Mouse (Mus musculus) monocyte, adult 2 months (primary cell): Measurements from ENCODE around the gene Kif1bp.
"Not testable (repeated sequence)": the region's sequence is repeated elsewhere in the genome, so short reads cannot be mapped to it uniquely, and the experiment has no call there.

Source experiments
- DNase-seq, 2 experiments: peaks; one replicate each; pipeline ENCODE4 v3.0.0; 2022; ENCODE audit warnings: low spot score in 2 of 2, low read depth in 1 of 2

Kif1bp gene

DNA sequence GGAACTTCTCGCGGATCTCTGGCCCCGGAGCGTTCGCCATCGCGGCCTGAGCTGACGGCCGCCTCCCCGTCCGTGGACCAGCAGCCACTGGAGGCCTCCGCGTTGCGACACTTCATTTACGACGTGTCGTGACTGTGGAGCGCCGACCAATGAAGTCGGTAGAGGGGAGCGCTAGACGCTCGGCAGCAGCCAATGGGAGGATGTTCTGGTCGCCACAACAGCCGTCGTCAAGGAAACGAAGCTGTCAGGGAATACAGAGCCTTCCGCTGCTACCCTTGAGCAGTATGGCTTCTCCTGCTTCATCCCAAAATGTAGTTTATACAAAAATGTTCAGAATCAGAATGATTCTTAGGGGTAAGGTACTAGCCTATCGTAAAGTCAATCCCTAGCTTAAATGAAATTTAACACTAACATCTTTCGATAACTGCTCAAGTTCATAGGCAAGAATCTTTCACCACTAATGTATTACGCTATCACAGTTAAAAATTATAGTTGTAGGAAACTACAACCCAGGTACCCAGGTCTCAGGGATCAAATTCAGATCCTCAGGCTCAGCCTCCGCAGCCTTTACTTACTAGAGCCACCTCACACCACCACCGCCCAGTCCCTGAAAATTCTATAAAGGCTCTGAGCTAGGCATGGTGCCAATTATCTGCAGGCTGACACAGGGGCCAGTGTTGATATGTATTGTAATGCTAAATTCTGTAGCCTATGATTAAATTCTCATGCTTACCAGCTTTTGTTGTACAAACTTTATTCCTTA lies at the start of gene Kif1bp:
Kif1bp (minus strand) TSS at position 120 of the 763 bp plus-strand sequence.
- peak; percentile 90 for DNase-seq

DNA sequence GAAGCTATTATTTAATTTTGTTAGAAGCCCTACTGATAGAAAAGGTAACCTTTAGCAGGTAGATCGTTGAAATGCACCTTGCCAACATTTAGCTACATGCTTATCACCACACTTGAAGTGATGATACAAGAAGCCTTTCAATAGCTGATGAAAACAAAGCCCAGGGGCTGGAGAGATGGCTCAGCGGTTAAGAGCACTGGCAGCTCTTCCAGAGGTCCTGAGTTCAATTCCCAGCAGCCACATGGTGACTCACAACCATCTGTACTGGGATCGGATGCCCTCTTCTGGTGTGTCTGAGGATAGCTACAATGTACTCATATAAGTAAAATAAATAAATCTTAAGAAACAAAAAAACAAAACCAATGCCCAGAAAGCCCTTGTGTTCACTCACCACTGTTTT lies 25.9 kb upstream of the Kif1bp start:
- DNase-seq = no peak

DNA sequence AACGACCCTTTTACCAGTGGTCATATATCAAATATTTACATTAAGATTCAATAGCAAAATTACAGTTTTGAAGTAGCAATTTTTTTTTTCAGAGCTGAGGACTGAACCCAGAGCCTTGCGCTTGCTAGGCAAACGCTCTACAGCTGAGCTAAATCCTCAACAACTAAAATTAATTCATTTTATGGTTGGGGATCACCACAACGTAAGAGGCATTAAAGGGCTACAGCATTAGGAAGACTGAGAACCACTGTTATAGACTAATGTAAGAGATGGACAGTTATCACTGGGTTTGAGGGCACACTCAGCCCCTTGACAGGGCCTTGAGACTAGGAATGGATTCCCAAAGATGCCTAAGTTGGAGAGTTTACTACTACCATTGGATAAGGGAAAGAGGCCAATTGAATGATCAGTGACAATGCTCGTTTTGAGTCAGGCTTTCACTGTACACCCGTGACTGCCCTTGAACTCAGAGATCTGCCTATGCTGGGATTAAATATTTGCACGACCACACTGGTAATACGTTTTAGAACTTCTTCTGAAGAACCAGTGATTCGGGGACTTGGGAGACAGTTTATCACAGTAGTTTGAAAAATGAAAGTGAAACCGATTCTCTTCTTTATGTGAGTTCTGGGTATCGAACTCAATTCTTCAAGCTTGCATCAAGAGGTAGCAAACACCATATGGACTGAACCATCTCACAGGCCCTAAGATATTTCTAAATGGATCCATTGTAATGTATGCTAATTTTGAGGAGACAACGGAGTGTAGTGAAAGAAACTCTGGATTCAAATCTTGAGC lies 25.2 kb upstream of the Kif1bp start:
- no peak for DNase-seq

DNA sequence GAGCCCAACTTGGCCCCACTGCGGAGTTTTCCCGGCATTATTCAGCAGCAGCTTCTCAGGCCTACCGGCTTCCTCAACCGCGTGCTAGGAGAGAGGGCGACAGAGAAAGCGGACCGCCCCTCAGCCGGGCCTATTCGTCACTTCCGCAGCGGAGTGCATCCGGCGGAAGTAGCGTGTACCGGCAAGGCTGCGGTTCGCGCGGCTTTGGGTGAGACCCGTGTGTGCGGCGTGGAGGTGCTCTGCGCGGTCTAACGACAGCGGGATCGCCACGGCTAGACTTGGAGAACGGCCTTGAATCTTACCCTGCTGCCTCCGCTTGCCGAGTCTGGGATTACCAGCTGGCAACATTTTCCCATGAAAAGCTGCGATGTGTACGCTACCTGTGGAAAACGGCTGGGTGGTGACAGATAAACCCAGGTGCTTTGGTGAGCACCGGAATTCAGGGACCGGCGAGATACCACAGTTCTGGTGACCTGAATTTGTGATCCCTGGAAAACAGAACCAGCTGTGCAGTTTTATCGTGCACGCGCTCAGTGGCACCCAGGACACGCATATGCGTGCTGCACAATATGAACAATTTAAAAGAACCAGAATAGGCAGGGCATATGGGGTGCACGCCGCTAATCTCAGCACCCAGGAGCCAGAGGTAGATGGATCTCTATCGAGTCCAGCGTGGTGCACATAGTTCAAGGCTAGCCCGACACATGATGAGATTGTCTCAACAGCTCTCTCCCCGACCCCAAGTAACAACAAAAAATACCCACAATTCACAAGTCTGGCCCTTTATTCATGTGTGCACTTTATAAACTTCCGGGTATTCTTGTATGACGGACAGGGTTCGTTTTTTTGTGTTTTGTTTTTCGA lies 24.2 kb upstream of the Kif1bp start, which contains the start of gene Ddx21:
Ddx21 (minus strand) TSS at position 105 of the 864 bp plus-strand sequence.
- DNase-seq = peak; percentile 64 to 86

DNA sequence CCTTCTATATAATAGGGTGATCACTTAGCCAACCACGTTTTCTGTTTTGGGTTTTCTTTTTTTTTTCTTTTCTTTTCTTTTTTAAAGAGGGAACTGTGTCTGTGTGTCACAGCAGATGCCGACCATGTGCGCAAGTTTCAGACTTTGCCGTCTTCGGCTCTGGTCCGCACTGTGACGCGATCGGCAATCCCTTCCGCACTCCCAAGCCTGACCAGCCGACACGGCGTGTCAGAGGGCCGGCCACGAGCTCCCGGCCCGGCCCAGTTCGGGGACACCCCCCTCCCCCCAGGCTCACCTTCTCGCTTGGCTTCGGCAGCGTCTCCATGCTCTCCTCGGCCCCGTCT lies 23.5 kb upstream of the Kif1bp start:
- no peak for DNase-seq

DNA sequence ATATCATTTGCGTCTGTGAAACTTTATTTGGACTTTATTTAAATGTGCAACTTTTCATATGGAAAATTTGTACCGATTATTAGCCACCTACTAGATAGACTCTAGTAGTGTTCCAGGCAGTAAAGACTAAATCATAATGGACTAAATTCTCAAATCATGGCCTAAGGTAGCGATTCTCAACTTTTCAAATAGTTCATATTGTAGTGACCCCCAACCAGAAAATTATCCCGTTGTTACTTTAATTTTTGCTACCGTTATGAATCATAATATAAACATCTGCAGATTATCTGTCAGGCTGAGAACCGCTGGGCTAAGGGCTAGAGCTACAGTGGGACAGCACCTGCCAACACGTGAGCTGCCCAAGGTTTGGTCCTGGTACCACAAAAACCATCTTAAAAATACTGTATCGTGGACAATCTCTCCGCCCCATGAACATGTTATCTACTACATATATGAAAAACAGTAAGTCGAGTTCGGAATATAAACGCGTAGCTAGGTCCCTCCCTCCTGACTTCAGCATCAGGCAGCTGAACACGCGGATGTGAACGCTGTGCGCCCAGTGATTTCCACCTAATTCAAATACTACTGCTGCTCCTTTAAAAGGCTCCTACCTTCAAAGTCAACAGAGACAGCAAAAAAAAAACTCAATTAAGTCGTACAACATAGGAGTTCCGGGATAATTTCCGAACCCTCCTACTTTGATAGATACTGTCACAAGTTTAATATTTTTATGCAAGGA lies 23.0 kb upstream of the Kif1bp start:
- DNase-seq = no peak

DNA sequence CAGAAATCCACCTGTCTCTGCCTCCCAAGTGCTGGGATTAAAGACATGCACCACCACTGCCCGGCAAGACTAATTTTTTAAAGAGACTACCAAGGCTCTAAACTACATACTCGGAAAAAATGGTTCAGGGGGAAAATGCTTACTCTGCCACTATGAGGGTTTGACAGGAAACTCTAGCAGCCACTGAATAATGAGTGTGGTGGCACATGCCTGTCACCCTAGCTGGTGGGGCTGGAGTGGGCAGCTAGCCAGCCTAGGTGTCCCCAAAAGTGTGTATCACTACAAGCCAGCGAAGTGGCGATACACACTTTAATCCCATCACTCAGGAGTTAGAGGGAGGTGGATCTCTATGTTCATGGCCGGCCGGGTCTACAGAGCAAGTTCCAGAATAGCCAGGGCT lies 21.8 kb upstream of the Kif1bp start:
- no peak for DNase-seq

DNA sequence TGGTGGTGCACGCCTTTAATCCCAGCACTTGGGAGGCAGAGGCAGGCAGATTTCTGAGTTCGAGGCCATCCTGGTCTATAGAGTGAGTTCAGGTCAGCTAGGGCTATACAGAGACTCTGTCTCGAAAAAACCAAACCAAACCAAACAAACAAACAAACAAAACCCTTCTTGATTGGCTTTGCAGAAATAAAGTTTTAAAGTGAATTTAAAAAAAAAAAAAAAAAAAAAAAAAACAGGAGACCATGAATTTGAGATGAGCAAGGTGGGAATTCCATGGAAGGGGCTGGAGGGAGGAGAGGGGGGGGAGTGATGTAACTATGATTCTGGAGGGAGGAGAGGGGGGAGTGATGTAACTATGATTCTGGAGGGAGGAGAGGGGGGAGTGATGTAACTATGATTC lies 21.1 kb upstream of the Kif1bp start:
- DNase-seq = not testable (repeated sequence)

DNA sequence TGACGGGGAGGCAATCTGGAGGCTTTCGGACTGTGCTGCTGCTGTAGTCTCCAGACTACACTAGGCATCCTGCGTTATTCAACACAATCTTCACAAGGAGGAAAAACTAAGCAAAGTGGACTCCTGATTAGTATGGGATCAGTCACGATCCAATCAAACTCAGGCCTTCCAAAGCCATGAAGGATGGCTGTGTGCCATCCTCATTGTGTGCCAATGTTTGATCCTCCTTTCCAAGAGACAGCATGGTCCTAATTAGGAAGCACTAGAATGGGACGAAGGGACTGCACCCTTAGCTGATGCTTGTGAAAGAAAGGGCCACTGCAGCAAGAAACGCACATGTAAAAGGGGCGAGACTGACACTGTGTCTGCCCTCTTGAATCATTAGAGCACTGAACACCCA lies 14.2 kb upstream of the Kif1bp start:
- no peak for DNase-seq

DNA sequence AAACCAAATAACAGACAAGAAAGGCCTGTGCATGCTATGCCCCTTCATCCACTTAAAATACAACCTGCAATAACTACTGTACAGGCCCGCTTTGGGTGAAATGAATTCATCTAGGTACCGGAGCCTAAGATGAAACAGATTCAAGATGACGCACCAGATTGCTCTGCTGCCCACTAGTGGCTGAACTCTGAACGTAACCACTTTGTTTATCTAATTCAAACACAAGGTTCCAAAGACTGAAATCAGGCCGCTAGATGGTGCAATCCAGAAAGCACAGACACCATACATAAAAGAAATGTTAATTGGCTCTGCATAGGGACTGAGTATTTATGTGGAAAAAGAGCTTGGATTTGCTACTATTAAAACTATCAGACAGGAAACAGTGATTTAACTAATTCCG lies 11.9 kb upstream of the Kif1bp start:
- peak; percentile 59 to 76 for DNase-seq

DNA sequence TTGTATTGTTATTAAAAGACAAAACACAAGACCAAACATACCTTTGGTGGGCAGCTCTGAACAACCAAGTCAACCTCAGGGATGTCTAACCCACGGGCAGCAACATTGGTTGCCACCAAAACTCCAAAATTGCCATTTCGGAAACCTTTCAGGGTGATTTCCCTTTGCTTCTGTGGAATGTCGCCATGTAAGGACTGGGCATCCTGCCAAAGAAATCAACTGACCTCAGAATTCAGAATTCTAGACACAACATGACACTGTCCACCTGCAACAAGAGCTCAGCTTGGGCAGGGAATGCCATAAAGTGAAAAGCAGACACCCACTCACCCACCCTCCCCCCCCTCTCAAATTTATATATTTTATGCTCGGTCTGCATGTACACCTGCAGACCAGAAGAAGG lies 10.4 kb upstream of the Kif1bp start:
- no peak for DNase-seq

DNA sequence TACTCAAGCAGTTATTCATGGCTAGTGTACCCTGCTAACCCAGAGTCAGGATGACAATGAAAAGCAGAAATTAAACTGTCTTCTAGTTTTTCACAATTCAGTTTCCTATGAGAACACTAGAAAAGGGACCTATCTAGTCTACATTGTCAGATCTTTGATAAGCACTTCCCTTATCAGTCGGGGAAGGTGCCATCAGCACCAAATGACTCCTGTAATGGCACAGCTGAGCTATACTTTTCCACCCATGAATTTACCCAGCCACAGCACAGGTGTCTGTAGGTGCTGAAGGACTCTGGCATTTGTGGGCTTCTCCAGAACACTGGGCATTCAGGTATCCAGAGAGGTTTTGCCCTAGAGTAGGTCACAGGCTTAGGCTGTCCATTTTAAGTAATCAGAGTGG lies 5.0 kb upstream of the Kif1bp start:
- no peak for DNase-seq

DNA sequence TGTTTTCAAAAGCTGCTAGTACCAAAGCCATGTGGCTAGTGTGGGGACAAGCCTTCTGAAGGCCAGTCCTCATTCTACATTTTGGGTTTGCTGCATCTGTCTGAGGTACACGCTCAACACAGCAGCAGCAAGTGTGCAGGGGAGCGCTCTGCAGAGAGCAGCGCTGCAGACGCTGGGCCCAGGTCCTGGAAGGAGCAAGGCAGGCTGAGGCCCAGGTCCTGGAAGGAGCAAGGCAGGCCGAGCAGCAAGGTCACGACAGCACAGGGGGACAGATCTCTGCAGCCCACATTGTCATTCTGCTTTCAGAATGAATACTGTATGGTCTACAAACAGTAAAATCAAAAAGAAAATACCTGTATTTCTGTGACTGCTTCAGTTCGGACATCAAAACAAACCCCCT lies 4.4 kb upstream of the Kif1bp start:
- no peak for DNase-seq

DNA sequence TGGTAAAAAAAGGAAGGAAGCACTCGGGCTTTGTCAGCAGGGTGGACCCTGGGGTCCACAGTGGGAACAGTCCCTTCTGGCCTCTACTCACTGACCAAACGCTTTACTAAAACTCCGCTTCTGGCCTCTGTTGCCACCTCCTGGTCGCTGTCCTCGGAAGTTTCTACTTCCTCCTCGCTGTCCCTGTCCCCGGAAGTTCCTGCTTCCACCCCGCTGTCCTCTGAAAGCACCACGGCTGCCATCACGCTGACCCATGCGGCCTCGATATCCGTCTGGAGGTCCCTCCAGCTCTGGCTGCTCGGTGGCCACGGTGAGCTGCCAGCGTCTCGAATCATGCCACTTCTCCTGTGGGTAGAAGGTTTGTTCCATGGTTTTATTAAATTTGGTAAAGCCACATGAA lies 4.0 kb upstream of the Kif1bp start:
- DNase-seq = no peak

DNA sequence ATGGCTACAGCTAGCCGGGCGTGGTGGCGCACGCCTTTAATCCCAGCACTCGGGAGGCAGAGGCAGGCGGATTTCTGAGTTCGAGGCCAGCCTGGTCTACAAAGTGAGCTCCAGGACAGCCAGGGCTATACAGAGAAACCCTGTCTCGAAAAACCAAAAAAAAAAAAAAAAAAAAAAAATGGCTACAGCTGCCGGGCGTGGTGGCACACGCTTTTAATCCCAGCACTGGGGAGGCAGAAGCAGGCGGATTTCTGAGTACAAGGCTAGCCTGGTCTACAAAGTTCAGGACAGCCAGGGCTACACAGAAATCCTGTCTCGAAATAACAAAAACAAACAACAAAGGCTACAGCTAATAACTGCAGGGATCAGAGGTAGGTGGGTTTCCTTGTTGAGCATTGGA lies 872 bp upstream of the Kif1bp start:
- DNase-seq = not testable (repeated sequence)

DNA sequence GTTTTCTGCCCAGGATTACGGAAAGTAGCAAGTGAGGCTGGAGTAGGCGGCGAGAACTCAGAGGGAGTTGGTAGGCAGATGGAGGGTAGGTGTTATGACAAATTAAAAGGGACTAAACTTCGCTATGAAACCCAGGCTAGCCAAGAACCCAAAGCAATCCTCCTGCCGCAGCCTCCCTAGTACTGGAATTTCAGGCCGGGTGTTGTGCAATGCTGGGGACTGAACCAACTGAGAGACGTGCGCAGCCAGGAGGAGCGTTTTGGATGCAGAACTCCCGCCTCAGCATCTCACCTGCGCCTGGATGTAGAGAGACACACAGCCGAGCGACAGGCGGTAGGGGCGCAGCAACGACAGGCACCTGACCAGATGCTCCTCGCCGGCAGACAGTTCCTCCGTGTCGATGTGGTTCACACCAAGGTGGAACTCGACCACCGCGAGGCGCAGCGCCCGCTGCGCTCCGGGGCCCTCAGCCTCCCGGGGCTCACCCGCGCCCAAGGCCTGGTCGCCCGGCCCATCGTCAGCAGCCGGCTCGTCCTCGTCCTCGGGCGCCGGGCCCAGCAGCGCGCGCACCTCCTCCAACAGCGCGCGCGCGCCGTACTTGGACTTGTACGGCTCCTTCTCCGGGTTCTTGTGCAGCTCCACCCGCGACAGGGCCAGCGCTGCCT lies 452 bp downstream of the Kif1bp start:
- DNase-seq = no peak

DNA sequence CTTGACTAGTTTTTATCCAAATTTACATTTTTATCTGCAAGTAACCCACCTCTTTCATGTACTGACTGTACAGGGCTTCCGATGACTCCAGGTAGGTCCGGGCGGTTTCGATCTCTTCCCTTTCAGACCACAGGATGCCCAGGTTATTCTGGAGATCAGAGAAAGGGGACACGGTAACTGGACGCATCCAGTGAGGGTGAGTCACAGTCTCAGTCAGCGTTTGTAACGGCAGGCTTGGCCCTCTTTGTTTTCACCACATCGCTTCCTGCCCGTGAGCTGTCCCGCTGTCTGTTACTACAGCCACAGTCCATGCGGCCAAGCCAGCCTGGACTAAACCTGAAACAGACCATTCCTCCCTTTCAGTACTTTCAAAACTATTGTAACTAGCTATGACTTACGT lies 3.3 kb downstream of the Kif1bp start:
- no peak for DNase-seq

DNA sequence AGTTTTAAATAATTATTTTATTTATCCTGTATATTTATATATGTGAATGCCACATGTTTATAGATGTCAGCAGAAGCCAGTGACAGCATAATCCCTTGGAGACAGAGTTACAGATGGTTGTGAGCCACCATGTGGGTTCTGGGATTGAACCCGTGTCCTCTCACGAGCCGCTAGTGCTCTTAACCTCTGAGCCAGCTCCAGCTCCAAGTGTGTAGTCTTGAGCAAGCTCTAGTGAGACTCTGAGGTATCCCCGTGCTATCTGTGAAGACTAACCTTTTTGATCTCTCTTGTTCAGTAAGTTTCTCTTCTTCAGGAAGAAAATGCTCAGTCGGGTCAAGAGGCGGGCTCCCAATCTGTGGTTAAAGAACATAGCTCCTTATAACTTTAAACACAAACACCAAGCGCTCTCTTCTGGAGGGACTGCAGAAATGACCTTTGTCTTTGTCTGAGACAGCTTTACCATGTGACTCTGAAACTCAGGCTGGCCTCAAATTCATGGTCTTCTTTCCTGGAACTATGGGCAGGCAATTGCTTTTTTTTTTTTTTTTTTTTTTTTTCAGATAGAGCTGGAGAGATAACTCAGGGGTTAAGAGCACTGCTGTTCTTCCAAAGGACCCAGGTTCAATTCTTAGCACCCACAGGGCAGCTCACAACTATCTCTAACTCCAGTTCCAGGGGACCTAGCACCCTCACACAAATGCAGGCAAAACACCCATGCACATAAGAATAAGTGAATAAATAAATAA lies 8.0 kb downstream of the Kif1bp start:
- no peak for DNase-seq

DNA sequence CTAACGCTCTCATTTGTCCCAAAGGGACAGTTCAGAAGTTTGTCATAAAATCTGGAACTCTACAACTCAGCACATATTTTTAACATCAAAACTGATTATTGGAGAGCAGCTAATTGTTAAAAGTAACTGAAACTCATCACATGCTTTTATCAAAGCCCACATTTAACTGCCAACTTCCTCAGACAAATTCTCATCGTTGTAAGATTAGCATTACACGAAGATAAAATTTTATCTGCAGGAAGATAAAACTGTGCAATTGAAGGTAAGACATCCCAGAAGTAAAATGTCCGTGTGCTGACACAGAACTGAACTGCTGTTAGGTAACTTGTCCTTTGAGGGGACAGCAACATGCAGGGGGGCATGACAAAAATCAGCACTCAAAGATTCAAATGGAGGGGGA lies 9.4 kb downstream of the Kif1bp start:
- DNase-seq = no peak

DNA sequence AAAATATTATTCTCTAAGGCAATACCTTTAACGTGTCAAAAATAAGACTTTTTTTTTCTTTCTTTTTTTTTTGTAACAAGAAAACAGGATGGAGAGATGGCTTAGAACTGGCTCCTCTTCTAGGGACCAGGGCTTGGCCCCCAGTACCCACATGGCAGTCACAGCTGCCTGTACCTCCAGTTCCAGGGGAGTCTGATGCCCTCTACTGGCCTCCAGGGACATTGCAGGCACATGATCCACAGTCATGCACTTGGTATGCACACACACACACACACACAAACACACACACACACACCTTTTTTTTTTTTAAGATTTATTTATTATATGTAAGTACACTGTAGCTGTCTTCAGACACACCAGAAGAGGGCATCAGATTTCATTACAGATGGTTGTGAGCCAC lies 20.5 kb downstream of the Kif1bp start:
- DNase-seq = no peak
